In the genomic region with DNA sequence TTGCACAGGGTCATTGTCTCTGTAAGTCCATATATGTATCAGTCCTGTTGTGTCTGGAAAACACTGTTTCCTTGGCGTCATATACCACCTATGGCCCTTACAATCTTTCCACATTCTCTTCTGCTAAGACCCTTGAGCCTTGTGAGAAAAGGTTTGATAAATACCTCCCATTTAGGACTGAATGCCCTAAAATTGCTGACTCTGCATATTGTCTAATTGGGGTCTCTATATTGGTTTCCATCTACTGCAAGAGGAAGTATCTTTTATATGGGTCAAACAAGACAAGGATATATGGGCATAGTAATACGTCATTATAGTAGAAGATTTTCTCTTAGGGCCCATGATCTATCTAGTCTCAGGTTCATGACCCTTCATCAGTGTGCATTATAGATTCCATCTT, we compare ENCODE assay signal across 3 mouse cellular contexts.
TF ChIP-seq lines count a peak whose summit lies in the region.

No protein-coding gene starts in this region.

TF ChIP-seq in CH12.LX, 34 proteins besides CTCF, POLR2A, EP300 and RAD21:
- TF ChIP-seq CHD2 (IDR thresholded peaks at IDR 0.05; ENCODE audit: low read length), result no peak
- TF ChIP-seq E2F4 (IDR thresholded peaks at IDR 0.05; ENCODE audit: insufficient replicate concordance, low read depth, low read length), result no peak
- no peak for TF ChIP-seq MAZ (IDR thresholded peaks at IDR 0.05; ENCODE audit: low read depth, low read length)
- TF ChIP-seq ZC3H11A (IDR thresholded peaks at IDR 0.05; ENCODE audit: low read depth, low read length), result no peak
- no peak for TF ChIP-seq TCF12 (IDR thresholded peaks at IDR 0.05; ENCODE audit: low read depth, low read length)
- TF ChIP-seq MAFK (IDR thresholded peaks at IDR 0.05; ENCODE audit: insufficient replicate concordance, low read length), result peak; percentile 87

TF ChIP-seq in ES-E14, 5 proteins besides CTCF, POLR2A, EP300 and RAD21:
- TF ChIP-seq MAFK (IDR thresholded peaks at IDR 0.05; ENCODE audit: insufficient read depth, low read depth, low read length) (peak; percentile 95), ZC3H11A (IDR thresholded peaks at IDR 0.05; ENCODE audit: borderline replicate concordance, low read depth, low read length) (no peak)
TF ChIP-seq in ES-E14: peak in this region for 1.

TF ChIP-seq in MEL, 35 proteins besides CTCF, POLR2A, EP300 and RAD21 (continued from another document):
- TF ChIP-seq MAFK (IDR thresholded peaks at IDR 0.05; ENCODE audit: borderline replicate concordance, low read depth, low read length) (0 out of 2 replicates have a peak, but pooled peaks have one; percentile 46), BHLHE40 (IDR thresholded peaks at IDR 0.05; ENCODE audit: borderline replicate concordance, low read depth, low read length) (no peak), ZKSCAN1 (IDR thresholded peaks at IDR 0.05; ENCODE audit: low read depth, low read length) (no peak), JUND (IDR thresholded peaks at IDR 0.05; ENCODE audit: low read depth, low read length) (no peak)
